Mouse (Mus musculus) hindbrain, postnatal 0 days (tissue): ENCODE measurements around the gene Extl1. TPM values are rescaled to one million over a fixed set of nuclear protein-coding genes. Genes with fewer than 3 reads are reported as not detected.

Source experiments
- ATAC-seq: fragments of 200-750 bp; cut with Nextera tagmentation; 2 replicates; pipeline ENCODE4 v1.8.0; 2017; ENCODE audit warnings: mild to moderate bottlenecking, moderate TSS enrichment, moderate library complexity
- DNase-seq: peaks from one replicate; pipeline ENCODE4 v3.0.0-alpha.2; 2015; ENCODE audit warnings: low spot score
- H3K27ac ChIP-seq: fragments of 300-500 bp; sonication (generic); 2 replicates; pipeline ENCODE4 v1.5.1; 2014; ENCODE audit warnings: mild to moderate bottlenecking
- H3K27me3 ChIP-seq: fragments of 300-500 bp; sonication (generic); 2 replicates; pipeline ENCODE4 v1.6.1; 2014; ENCODE audit warnings: low read length, mixed read lengths; ENCODE audit not compliant: insufficient read depth
- H3K36me3 ChIP-seq: fragments of 300-500 bp; sonication (generic); 2 replicates; pipeline ENCODE4 v1.6.1; 2014; ENCODE audit warnings: low read length, mixed read lengths; ENCODE audit not compliant: insufficient read depth
- H3K4me1 ChIP-seq: fragments of 300-500 bp; sonication (generic); 2 replicates; pipeline ENCODE4 v1.6.1; 2014; ENCODE audit warnings: antibody characterized with exemption, low read length, mixed read lengths; ENCODE audit not compliant: insufficient read depth
- H3K4me2 ChIP-seq: fragments of 300-500 bp; sonication (generic); 2 replicates; pipeline ENCODE4 v1.6.1; 2014; ENCODE audit warnings: low read depth, mild to moderate bottlenecking, low read length, moderate library complexity, mixed read lengths
- H3K4me3 ChIP-seq: fragments of 300-500 bp; sonication (generic); 2 replicates; pipeline ENCODE4 v1.5.1; 2014; ENCODE audit warnings: low read length
- H3K9ac ChIP-seq: fragments of 300-500 bp; sonication (generic); replicated peaks from 2 replicates; pipeline ENCODE4 v1.6.1; 2014; ENCODE audit warnings: mild to moderate bottlenecking, low read length, moderate library complexity, mixed read lengths
- H3K9me3 ChIP-seq: fragments of 300-500 bp; sonication (generic); 2 replicates; pipeline ENCODE4 v1.6.1; 2016; ENCODE audit warnings: low read length, mixed read lengths
- CTCF ChIP-seq: IDR thresholded peaks from 2 replicates; pipeline ENCODE4 v1.5.1; 2016; ENCODE audit warnings: antibody characterized with exemption, control low read depth, low read depth
- WGBS: fragments of 180-500 bp; shearing (Covaris S2); extraction: QIAGEN DNeasy Blood & Tissue Kit; methylation state at CpG from one replicate; pipeline ENCODE4 v1.1.7; 2014; 5-methylcytosine and 5-hydroxymethylcytosine counted together
- polyA plus RNA-seq: library from polyadenylated mRNA; unstranded; fragments of >200 nt; fragmentation: Nextera tagmentation; extraction: Ambion mirVana; gene quantifications from 2 replicates; pipeline ENCODE4 v1.2.1, GENCODE M21; 2015
- total RNA-seq: library from RNA; depleted of rRNA; stranded (reverse); fragments of >200 nt; gene quantifications from 2 replicates; pipeline ENCODE4 v1.2.3, GENCODE M21; 2014

Gene Extl1
- total and polyA plus RNA-seq, 2 experiments from 2014 or later, result 0.39 to 1.8 TPM

- Histone ChIP-seq H3K27ac (no peak overlapping the region), H3K4me2 (no peak overlapping the region), H3K27me3 (no peaks in the 10 kb centered on the region), H3K4me3 (no peak overlapping the region), H3K36me3 (no peaks in the 10 kb centered on the region), H3K4me1 (no peaks in the 10 kb centered on the region), H3K9ac (no peak overlapping the region), H3K9me3 (no peaks in the 10 kb centered on the region)
- no peak for ATAC-seq
- no peak for TF ChIP-seq CTCF
- WGBS, result 57% methylated on average over 5 of the region's 5 CpGs
- no peak for DNase-seq
Measured at GRCm38 (mm10) chr4:134330281-134330680, 53.4 kb downstream of the Extl1 start.

GRCm38 (mm10) chr4:134328832-134329231 is 54.8 kb downstream of the Extl1 start:
- no peak overlapping the region for H3K9ac ChIP-seq
- no peak for ATAC-seq
- H3K4me2 ChIP-seq, result no peak overlapping the region
- DNase-seq, result no peak
- no peak overlapping the region for H3K4me3 ChIP-seq
- H3K4me1 ChIP-seq, result no peaks in the 10 kb centered on the region
- WGBS, result 79% methylated on average over 8 of the region's 8 CpGs
- H3K27me3 ChIP-seq, result no peaks in the 10 kb centered on the region
- TF ChIP-seq CTCF, result no peak
- no peaks in the 10 kb centered on the region for H3K36me3 ChIP-seq
- no peaks in the 10 kb centered on the region for H3K9me3 ChIP-seq
- H3K27ac ChIP-seq, result no peak overlapping the region

- ATAC-seq, result no peak
- no peaks in the 10 kb centered on the region for H3K9me3 ChIP-seq
- no peaks in the 10 kb centered on the region for H3K36me3 ChIP-seq
- no peak overlapping the region for H3K4me3 ChIP-seq
- H3K27me3 ChIP-seq, result no peaks in the 10 kb centered on the region
- no peak for DNase-seq
- WGBS, result 62% methylated on average over 8 of the region's 8 CpGs
- H3K4me1 ChIP-seq, result no peaks in the 10 kb centered on the region
- no peak for TF ChIP-seq CTCF
- no peak overlapping the region for H3K4me2 ChIP-seq
- no peak overlapping the region for H3K27ac ChIP-seq
- H3K9ac ChIP-seq, result no peak overlapping the region
Measured at GRCm38 (mm10) chr4:134328151-134328550, 55.5 kb downstream of the Extl1 start.

GRCm38 (mm10) chr4:134326859-134327530 is 56.7 kb downstream of the Extl1 start:
- H3K9ac ChIP-seq, result no peak overlapping the region
- H3K9me3 ChIP-seq, result no peaks in the 10 kb centered on the region
- H3K36me3 ChIP-seq, result no peaks in the 10 kb centered on the region
- H3K27me3 ChIP-seq, result no peaks in the 10 kb centered on the region
- H3K27ac ChIP-seq, result no peak overlapping the region
- no peak overlapping the region for H3K4me2 ChIP-seq
- DNase-seq, result no peak
- no peak for ATAC-seq
- 66% methylated on average over 5 of the region's 5 CpGs for WGBS
- no peak for TF ChIP-seq CTCF
- no peaks in the 10 kb centered on the region for H3K4me1 ChIP-seq
- no peak overlapping the region for H3K4me3 ChIP-seq

- ATAC-seq (no peak), DNase-seq (no peak)
- no peak for TF ChIP-seq CTCF
- H3K9me3 ChIP-seq, result no peaks in the 10 kb centered on the region
- no peak overlapping the region for H3K4me3 ChIP-seq
- H3K4me1 ChIP-seq, result no peaks in the 10 kb centered on the region
- no peaks in the 10 kb centered on the region for H3K36me3 ChIP-seq
- no peaks in the 10 kb centered on the region for H3K27me3 ChIP-seq
- no peak overlapping the region for H3K27ac ChIP-seq
- no peak overlapping the region for H3K4me2 ChIP-seq
- WGBS, result 53% methylated on average over 5 of the region's 5 CpGs
- H3K9ac ChIP-seq, result no peak overlapping the region
Measured at GRCm38 (mm10) chr4:134324655-134325054, 59.0 kb downstream of the Extl1 start.

- peak; percentile 44 for TF ChIP-seq CTCF
- ATAC-seq (no peak), DNase-seq (no peak)
- Histone ChIP-seq H3K9me3 (no peaks in the 10 kb centered on the region), H3K4me3 (no peak overlapping the region), H3K27me3 (no peaks in the 10 kb centered on the region), H3K27ac (no peak overlapping the region), H3K9ac (no peak overlapping the region), H3K36me3 (no peaks in the 10 kb centered on the region), H3K4me2 (no peak overlapping the region), H3K4me1 (no peaks in the 10 kb centered on the region)
- WGBS, result 70% methylated on average over 3 of the region's 3 CpGs
Measured at GRCm38 (mm10) chr4:134321524-134321923, 62.1 kb downstream of the Extl1 start.

GRCm38 (mm10) chr4:134319674-134320073 is 64.0 kb downstream of the Extl1 start:
- no peak overlapping the region for H3K4me2 ChIP-seq
- H3K4me1 ChIP-seq, result no peaks in the 10 kb centered on the region
- no peak overlapping the region for H3K27ac ChIP-seq
- no peak overlapping the region for H3K4me3 ChIP-seq
- no peaks in the 10 kb centered on the region for H3K27me3 ChIP-seq
- no peak overlapping the region for H3K9ac ChIP-seq
- DNase-seq (no peak), ATAC-seq (no peak)
- no peak for TF ChIP-seq CTCF
- H3K9me3 ChIP-seq, result no peaks in the 10 kb centered on the region
- no peaks in the 10 kb centered on the region for H3K36me3 ChIP-seq
- 81% methylated on average over 5 of the region's 5 CpGs for WGBS
